Mouse (Mus musculus): ENCODE results near the gene Chd5. TPM values are rescaled to one million over a fixed set of nuclear protein-coding genes. Genes with fewer than 3 reads are reported as not detected.
A peak's percentile ranks its signal among the peaks of the same experiment; 100 is the strongest.

The Chd5 gene
- polyA plus RNA-seq, 1 experiment from 2014 or later, result 48.5 TPM

GRCm38 (mm10) chr4:152362180-152362579 is 23.7 kb downstream of the Chd5 start:
- Histone ChIP-seq H3K36me3 (ENCODE audit: control insufficient read depth, insufficient read depth, low read length) (0 out of 2 replicates have a peak, but pooled peaks cover 8% of the 10 kb centered on the region), H3K4me1 (ENCODE audit: control insufficient read depth, insufficient read depth, low read length) (0 out of 2 replicates have a peak, but pooled peaks cover 3% of the 10 kb centered on the region), H3K4me2 (ENCODE audit: low read depth, low read length) (no peak overlapping the region), H3K27ac (ENCODE audit: low read depth, low read length) (no peak overlapping the region), H3K27me3 (ENCODE audit: control insufficient read depth, insufficient read depth, low read length) (peaks cover 6% of the 10 kb centered on the region; the same call in 1 of the 2 replicates), H3K4me3 (ENCODE audit: low read depth, low read length) (no peak overlapping the region), H3K9me3 (ENCODE audit: control insufficient read depth, low read length) (no peaks in the 10 kb centered on the region), H3K9ac (replicated peaks; ENCODE audit: low read depth, low read length) (no peak overlapping the region)
- 69% methylated on average over 9 of the region's 9 CpGs for WGBS
- no peak for ATAC-seq (ENCODE audit: low read depth)

- Histone ChIP-seq H3K4me3 (ENCODE audit: low read depth, low read length) (no peak overlapping the region), H3K36me3 (ENCODE audit: control insufficient read depth, insufficient read depth, low read length) (0 out of 2 replicates have a peak, but pooled peaks cover 8% of the 10 kb centered on the region), H3K9me3 (ENCODE audit: control insufficient read depth, low read length) (no peaks in the 10 kb centered on the region), H3K27me3 (ENCODE audit: control insufficient read depth, insufficient read depth, low read length) (peaks cover 4% of the 10 kb centered on the region; the same call in 1 of the 2 replicates), H3K9ac (replicated peaks; ENCODE audit: low read depth, low read length) (no peak overlapping the region), H3K4me1 (ENCODE audit: control insufficient read depth, insufficient read depth, low read length) (0 out of 2 replicates have a peak, but pooled peaks cover 3% of the 10 kb centered on the region), H3K27ac (ENCODE audit: low read depth, low read length) (no peak overlapping the region), H3K4me2 (ENCODE audit: low read depth, low read length) (no peak overlapping the region)
- no peak for ATAC-seq (ENCODE audit: low read depth)
- WGBS, result 39% methylated on average over 7 of the region's 7 CpGs
Measured at GRCm38 (mm10) chr4:152365228-152365627, 26.8 kb downstream of the Chd5 start.

GRCm38 (mm10) chr4:152382528-152383252 is 44.2 kb downstream of the Chd5 start:
- Histone ChIP-seq H3K9ac (replicated peaks; ENCODE audit: low read depth, low read length) (no peak overlapping the region), H3K27me3 (ENCODE audit: control insufficient read depth, insufficient read depth, low read length) (no peaks in the 10 kb centered on the region), H3K27ac (ENCODE audit: low read depth, low read length) (no peak overlapping the region), H3K36me3 (ENCODE audit: control insufficient read depth, insufficient read depth, low read length) (peaks cover 18% of the 10 kb centered on the region), H3K9me3 (ENCODE audit: control insufficient read depth, low read length) (no peaks in the 10 kb centered on the region), H3K4me1 (ENCODE audit: control insufficient read depth, insufficient read depth, low read length) (no peaks in the 10 kb centered on the region), H3K4me2 (ENCODE audit: low read depth, low read length) (no peak overlapping the region), H3K4me3 (ENCODE audit: low read depth, low read length) (no peak overlapping the region)
- ATAC-seq (ENCODE audit: low read depth), result no peak
- 86% methylated on average over 17 of the region's 17 CpGs for WGBS

- WGBS, result 63% methylated on average over 16 of the region's 16 CpGs
- no peak for ATAC-seq (ENCODE audit: low read depth)
- no peaks in the 10 kb centered on the region for H3K9me3 ChIP-seq (ENCODE audit: control insufficient read depth, low read length)
- no peak overlapping the region for H3K4me3 ChIP-seq (ENCODE audit: low read depth, low read length)
- no peaks in the 10 kb centered on the region for H3K27me3 ChIP-seq (ENCODE audit: control insufficient read depth, insufficient read depth, low read length)
- no peak overlapping the region for H3K4me2 ChIP-seq (ENCODE audit: low read depth, low read length)
- H3K27ac ChIP-seq (ENCODE audit: low read depth, low read length), result no peak overlapping the region
- H3K36me3 ChIP-seq (ENCODE audit: control insufficient read depth, insufficient read depth, low read length), result peaks cover 18% of the 10 kb centered on the region
- H3K4me1 ChIP-seq (ENCODE audit: control insufficient read depth, insufficient read depth, low read length), result no peaks in the 10 kb centered on the region
- no peak overlapping the region for H3K9ac ChIP-seq (replicated peaks; ENCODE audit: low read depth, low read length)
Measured at GRCm38 (mm10) chr4:152385644-152386043, 47.2 kb downstream of the Chd5 start.

GRCm38 (mm10) chr4:152392192-152392591 is 53.7 kb downstream of the Chd5 start:
- Histone ChIP-seq H3K9me3 (ENCODE audit: control insufficient read depth, low read length) (no peaks in the 10 kb centered on the region), H3K4me1 (ENCODE audit: control insufficient read depth, insufficient read depth, low read length) (no peaks in the 10 kb centered on the region), H3K27ac (ENCODE audit: low read depth, low read length) (no peak overlapping the region), H3K4me2 (ENCODE audit: low read depth, low read length) (no peak overlapping the region), H3K9ac (replicated peaks; ENCODE audit: low read depth, low read length) (no peak overlapping the region), H3K27me3 (ENCODE audit: control insufficient read depth, insufficient read depth, low read length) (no peaks in the 10 kb centered on the region), H3K4me3 (ENCODE audit: low read depth, low read length) (no peak overlapping the region), H3K36me3 (ENCODE audit: control insufficient read depth, insufficient read depth, low read length) (no peaks in the 10 kb centered on the region)
- WGBS, result 72% methylated on average over 5 of the region's 5 CpGs
- ATAC-seq (ENCODE audit: low read depth), result no peak

- no peak for ATAC-seq (ENCODE audit: low read depth)
- H3K36me3 ChIP-seq (ENCODE audit: control insufficient read depth, insufficient read depth, low read length), result no peaks in the 10 kb centered on the region
- WGBS, result 88% methylated on average over 17 of the region's 17 CpGs
- no peaks in the 10 kb centered on the region for H3K9me3 ChIP-seq (ENCODE audit: control insufficient read depth, low read length)
- H3K27ac ChIP-seq (ENCODE audit: low read depth, low read length), result no peak overlapping the region
- no peak overlapping the region for H3K9ac ChIP-seq (replicated peaks; ENCODE audit: low read depth, low read length)
- no peaks in the 10 kb centered on the region for H3K27me3 ChIP-seq (ENCODE audit: control insufficient read depth, insufficient read depth, low read length)
- H3K4me3 ChIP-seq (ENCODE audit: low read depth, low read length), result no peak overlapping the region
- H3K4me2 ChIP-seq (ENCODE audit: low read depth, low read length), result no peak overlapping the region
- H3K4me1 ChIP-seq (ENCODE audit: control insufficient read depth, insufficient read depth, low read length), result no peaks in the 10 kb centered on the region
Measured at GRCm38 (mm10) chr4:152392627-152393026, 54.2 kb downstream of the Chd5 start.

GRCm38 (mm10) chr4:152398926-152399325 is 60.5 kb downstream of the Chd5 start:
- ATAC-seq (ENCODE audit: low read depth), result no peak

GRCm38 (mm10) chr4:152405143-152405542 is 66.7 kb downstream of the Chd5 start:
- WGBS, result 57% methylated on average over 6 of the region's 6 CpGs
- no peak overlapping the region for H3K4me2 ChIP-seq (ENCODE audit: low read depth, low read length)
- H3K36me3 ChIP-seq (ENCODE audit: control insufficient read depth, insufficient read depth, low read length), result no peaks in the 10 kb centered on the region
- H3K9ac ChIP-seq (replicated peaks; ENCODE audit: low read depth, low read length), result 0 out of 2 replicates have a peak overlapping the region, but pooled peaks have one; percentile 1
- H3K27ac ChIP-seq (ENCODE audit: low read depth, low read length), result peak overlapping the region; percentile 50
- H3K27me3 ChIP-seq (ENCODE audit: control insufficient read depth, insufficient read depth, low read length), result no peaks in the 10 kb centered on the region
- no peak for ATAC-seq (ENCODE audit: low read depth)
- H3K4me1 ChIP-seq (ENCODE audit: control insufficient read depth, insufficient read depth, low read length), result peaks cover 5% of the 10 kb centered on the region; the same call in 1 of the 2 replicates
- no peak overlapping the region for H3K4me3 ChIP-seq (ENCODE audit: low read depth, low read length)
- no peaks in the 10 kb centered on the region for H3K9me3 ChIP-seq (ENCODE audit: control insufficient read depth, low read length)

More at GRCm38 (mm10) chr4:152398926-152399325, 60.5 kb downstream of the Chd5 start:
- Histone ChIP-seq H3K4me1 (ENCODE audit: control insufficient read depth, insufficient read depth, low read length) (no peaks in the 10 kb centered on the region; the same call in 1 of the 2 replicates), H3K27me3 (ENCODE audit: control insufficient read depth, insufficient read depth, low read length) (no peaks in the 10 kb centered on the region; the same call in 1 of the 2 replicates), H3K9me3 (ENCODE audit: control insufficient read depth, low read length) (no peaks in the 10 kb centered on the region), H3K4me2 (ENCODE audit: low read depth, low read length) (no peak overlapping the region), H3K27ac (ENCODE audit: low read depth, low read length) (no peak overlapping the region), H3K36me3 (ENCODE audit: control insufficient read depth, insufficient read depth, low read length) (no peaks in the 10 kb centered on the region), H3K4me3 (ENCODE audit: low read depth, low read length) (no peak overlapping the region), H3K9ac (replicated peaks; ENCODE audit: low read depth, low read length) (no peak overlapping the region)
- WGBS, result 72% methylated on average over 3 of the region's 3 CpGs

GRCm38 (mm10) chr4:152405671-152406201 is 67.3 kb downstream of the Chd5 start:
- H3K9ac ChIP-seq (replicated peaks; ENCODE audit: low read depth, low read length), result 0 out of 2 replicates have a peak overlapping the region, but pooled peaks have one; percentile 25
- WGBS, result 73% methylated on average over 7 of the region's 7 CpGs
- H3K4me3 ChIP-seq (ENCODE audit: low read depth, low read length), result no peak overlapping the region
- H3K9me3 ChIP-seq (ENCODE audit: control insufficient read depth, low read length), result no peaks in the 10 kb centered on the region
- no peak overlapping the region for H3K4me2 ChIP-seq (ENCODE audit: low read depth, low read length)
- H3K27ac ChIP-seq (ENCODE audit: low read depth, low read length), result peak overlapping the region; percentile 50
- no peaks in the 10 kb centered on the region for H3K36me3 ChIP-seq (ENCODE audit: control insufficient read depth, insufficient read depth, low read length)
- peaks cover 5% of the 10 kb centered on the region; the same call in 1 of the 2 replicates for H3K4me1 ChIP-seq (ENCODE audit: control insufficient read depth, insufficient read depth, low read length)
- no peaks in the 10 kb centered on the region for H3K27me3 ChIP-seq (ENCODE audit: control insufficient read depth, insufficient read depth, low read length)
- no peak for ATAC-seq (ENCODE audit: low read depth)

All from neural tube, embryonic 14.5 days (tissue).